Mouse (Mus musculus) gastrocnemius, postnatal 14 days (tissue): ENCODE data around the gene Arhgap4. TPM values are rescaled to one million over a fixed set of nuclear protein-coding genes. Genes with fewer than 3 reads are reported as not detected.

Experiments used
- DNase-seq: peaks from one replicate; pipeline ENCODE4 v3.0.0; 2021; ENCODE audit warnings: mixed read lengths
- intact Hi-C: fragments of 180-260 bp; cut with DNase I; formaldehyde crosslinking; loops from one replicate; pipeline ENCODE4 v1.15.1; 2025; ENCODE audit warnings: low total_unique reads
- long read RNA-seq, 2 experiments: library from polyadenylated mRNA; stranded (forward); transcript quantifications; one replicate each; pipeline ENCODE4 v2.0.0; 2021
- total RNA-seq, 2 experiments: library from RNA; stranded (reverse); gene quantifications; 2 replicates each; pipeline ENCODE4 v1.2.3; 2021

Gene Arhgap4
- total RNA-seq, result under 1 TPM; 0.55 to 0.66 TPM
- long read RNA-seq, experiment 1, partial matches to known transcripts, result 0 of 1 reads
- long read RNA-seq, experiment 1, other reads (novel, unspliced or antisense), result 1 of 1 reads
- long read RNA-seq, experiment 2, result 0 reads

DNA sequence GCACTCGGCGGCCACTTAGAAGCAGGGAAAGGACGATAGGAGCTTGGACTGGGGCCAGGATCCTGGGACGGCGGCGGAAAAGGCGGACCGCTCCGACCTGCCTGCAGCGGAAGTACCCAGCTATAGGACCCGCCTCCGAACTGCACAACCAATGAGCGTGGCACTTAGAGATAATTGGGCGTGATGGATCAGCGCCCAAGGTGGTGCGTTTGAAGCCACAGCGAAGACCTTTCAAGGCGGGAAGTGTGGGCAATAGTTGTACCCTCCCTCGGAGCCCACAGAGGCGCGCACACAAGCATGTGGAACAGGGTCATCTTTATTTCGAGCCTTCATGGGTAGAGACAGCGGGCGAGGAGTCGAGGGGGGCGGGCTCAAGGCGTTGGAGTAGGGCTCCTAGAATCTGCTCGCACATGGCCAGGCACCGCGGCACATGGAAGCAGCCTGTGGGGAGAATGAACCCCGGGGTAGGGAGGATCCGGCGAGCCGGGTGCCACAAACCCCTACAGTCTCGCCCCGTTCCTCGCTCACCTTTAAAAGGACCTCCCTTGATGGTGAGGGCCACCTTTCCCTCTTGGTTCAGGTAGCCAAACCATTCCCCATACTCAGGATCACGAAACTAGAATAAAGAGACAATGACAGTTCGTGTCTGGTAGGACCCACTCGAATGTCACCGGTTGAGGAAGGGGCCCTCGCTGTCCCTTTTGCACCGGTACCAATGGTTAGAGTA, at the start of gene Arhgap4, which contains the start of gene Naa10:
Gene Arhgap4, minus strand, starts transcription at position 48 of the 727 bp plus-strand sequence.
Gene Naa10, minus strand, starts transcription at position 122 of the 727 bp plus-strand sequence.
- DNase-seq, result peak; percentile 91
- intact Hi-C loops, result no loop called here

DNA sequence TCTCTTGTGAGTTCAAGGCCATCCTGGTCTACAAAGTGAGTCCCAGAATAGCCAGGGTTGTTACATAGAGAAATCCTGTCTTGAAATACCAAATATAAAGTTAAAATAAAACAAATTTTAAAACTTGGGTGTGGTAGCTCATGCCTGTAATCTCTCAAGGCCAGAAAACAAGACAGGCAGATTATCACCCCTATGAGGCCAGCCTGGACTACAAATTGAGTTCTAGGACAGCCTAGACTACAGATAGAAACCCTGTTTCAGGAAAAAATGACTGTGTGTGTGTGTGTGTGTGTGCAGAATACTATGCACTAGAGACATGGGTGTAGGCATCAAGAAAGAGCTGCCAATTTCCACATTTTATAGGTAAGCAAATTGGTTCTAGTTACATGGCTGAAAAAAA, 49.1 kb upstream of the Arhgap4 start:
- DNase-seq, result no peak
- intact Hi-C loops, result no loop called here

- intact Hi-C loops, result no loop called here
- no peak for DNase-seq
Observed at GRCm38 (mm10) chrX:73969729-73970128, 48.1 kb upstream of the Arhgap4 start.

DNA sequence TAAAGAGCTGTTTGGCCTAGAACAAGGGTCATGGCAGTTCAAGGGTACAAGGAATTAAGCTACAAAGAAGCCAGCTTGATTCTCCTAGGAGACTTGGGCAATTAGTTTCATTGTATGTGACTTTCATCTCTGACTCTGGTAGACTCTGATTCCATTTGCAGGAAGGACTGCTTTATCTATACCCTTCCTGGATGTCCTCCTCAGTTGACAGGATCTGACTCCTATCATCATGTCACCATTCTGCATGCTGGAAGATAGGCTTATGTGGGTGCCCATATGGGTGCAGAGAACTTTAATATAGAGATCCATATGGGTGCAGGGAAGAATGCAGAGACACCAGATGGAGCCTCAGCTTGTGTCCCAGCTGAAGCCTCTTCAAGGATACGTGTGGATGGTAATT, 47.5 kb upstream of the Arhgap4 start:
- intact Hi-C loops, result no loop called here
- no peak for DNase-seq

DNA sequence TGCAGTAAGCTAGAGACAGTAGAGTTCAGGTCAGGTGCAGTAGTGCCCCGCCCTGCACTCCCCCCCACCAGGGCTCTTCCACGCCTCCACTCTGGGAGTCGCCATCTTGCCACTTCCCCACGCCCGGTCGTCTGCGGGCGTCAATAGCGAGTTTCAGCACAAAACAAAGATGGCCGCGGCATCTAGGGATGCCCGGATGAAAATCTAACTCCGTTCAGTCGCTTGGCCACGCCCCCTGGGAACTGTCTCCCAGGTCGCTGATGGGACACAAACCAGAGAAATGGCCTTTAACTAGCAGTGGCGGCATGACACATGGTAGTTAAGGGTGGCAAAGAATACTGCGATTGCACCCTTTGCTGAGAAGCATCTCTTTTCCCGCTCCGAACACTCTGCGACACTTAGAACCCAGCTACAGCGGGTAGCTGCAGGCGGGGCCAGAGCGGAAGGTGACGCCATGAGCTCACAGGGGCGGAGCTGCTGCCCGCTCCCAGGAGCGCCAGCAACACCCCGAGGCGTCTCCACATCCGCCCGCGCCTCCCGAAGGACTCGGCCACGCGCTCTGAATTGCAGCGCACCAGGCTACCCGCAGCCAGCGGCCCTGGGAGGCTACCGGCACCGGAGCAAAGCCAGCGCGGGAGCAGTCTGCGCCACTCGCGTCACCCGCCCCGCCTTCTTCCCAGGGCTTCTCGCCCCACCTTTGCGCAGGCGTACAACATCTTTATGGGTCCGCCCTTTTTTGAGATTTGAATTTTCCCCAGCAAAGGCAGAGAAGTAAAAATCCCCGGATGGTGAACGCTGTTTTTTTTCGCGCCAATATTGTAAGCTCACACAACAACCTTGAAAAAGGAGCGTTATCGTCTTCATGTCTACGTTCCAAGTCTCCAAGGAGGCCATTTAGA, 45.8 kb upstream of the Arhgap4 start:
- intact Hi-C loops, result no loop called here

GRCm38 (mm10) chrX:73966248-73967176, 44.8 kb upstream of the Arhgap4 start, which contains the start of gene Hcfc1:
TSS of gene Hcfc1 (minus strand) at chrX:73966357.
- intact Hi-C loops, result no loop called here
- DNase-seq, result peak; percentile 90

More for the DNA sequence above, 45.8 kb upstream of the Arhgap4 start:
- peak; percentile 88 for DNase-seq

GRCm38 (mm10) chrX:73965307-73965706, 43.6 kb upstream of the Arhgap4 start:
- intact Hi-C loops, result no loop called here
- peak; percentile 39 for DNase-seq

DNA sequence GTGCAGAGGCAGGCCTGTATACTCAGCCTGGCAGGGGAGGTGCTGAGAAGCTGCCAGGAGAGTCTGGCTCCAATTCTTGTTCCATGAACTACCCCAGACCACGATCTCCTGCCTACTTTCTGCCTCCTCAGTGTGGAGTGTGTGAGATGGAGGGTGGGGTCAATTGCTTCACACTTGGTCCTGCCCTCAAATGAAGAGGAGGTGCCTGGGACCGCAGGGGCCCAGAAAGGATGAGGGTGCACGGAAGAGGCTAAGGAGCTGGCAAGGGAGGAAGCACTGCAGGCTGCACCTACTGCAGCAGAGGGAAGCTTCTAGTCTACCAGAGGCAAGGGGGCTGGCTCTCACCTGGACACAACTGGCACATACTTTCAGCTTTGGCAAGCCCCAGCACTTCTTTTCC, 42.7 kb upstream of the Arhgap4 start:
- DNase-seq, result peak; percentile 6
- intact Hi-C loops, result no loop called here

DNA sequence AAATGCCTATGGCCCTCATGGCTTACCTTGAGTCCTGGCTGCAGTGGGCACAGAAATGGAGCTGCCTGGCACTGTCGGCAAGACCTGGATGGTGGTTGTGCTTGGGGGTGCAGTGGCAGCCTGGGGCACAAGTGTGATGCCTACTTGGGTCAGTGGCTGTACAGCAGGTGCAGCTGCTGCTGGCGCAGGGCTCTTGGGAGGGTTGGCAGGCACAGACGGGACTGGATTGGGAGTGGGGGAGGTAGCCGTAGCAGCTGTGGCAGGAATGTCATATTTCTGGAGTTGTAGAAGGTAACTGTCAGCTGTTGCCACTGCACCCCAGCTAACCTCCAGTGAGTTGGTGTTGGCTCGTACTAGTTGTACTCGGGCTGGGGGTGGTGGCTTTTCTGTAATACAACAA, 33.3 kb upstream of the Arhgap4 start:
- DNase-seq, result peak; percentile 62
- intact Hi-C loops, result no loop called here

DNA sequence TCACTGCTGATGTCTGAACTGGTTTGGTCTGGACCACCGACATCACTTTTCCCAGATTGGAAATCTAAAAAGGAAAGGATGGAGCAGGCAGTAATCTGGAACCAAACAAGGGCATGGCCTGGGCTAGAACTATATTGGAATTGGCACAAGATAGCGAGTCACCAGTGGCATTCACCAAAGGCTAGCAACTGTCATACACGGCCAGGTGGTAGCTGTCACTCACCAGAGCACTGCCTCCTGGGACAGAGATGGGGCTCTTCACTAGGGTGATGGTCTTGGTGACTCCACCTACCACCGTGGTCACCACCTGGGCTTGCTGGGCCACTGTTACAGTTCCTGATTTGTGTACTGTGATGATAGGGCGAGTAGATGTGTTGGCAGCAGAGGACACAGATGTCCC, 30.9 kb upstream of the Arhgap4 start:
- intact Hi-C loops, result no loop called here
- DNase-seq, result no peak

- intact Hi-C loops, result loop anchor here (5.0 kb wide), 1 partner anchor 152 kb away; no protein-coding TSS in a partner anchor
- no peak for DNase-seq
Observed at GRCm38 (mm10) chrX:73949341-73949740, 27.7 kb upstream of the Arhgap4 start.

- DNase-seq, result no peak
- intact Hi-C loops, result loop anchor here (5.0 kb wide), 1 partner anchor 151 kb away; no protein-coding TSS in a partner anchor
Observed at GRCm38 (mm10) chrX:73948647-73949046, 27.0 kb upstream of the Arhgap4 start.

DNA sequence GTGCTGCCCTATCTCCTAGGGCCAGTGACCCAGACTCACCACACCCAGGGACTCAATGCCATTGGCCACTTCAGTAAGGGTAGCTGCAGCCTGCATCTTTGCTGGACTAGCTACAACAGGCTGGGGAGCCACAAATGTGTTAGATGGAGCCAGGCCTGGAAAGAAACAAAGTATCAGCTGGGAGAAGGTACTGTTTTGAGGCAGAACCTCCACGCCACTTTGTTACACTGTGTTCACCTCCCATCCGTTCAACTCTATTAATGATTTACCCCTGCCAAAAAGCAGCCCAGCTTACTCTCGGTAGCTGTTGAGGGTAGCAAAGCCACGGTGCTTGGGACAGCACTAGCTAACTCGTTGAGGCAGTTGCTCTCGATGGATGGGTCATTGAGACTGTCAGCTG, 25.2 kb upstream of the Arhgap4 start:
- intact Hi-C loops, result loop anchor here (5.0 kb wide), 1 partner anchor 150 kb away; no protein-coding TSS in a partner anchor
- no peak for DNase-seq

- no peak for DNase-seq
- intact Hi-C loops, result no loop called here
Observed at GRCm38 (mm10) chrX:73942294-73942693, 20.6 kb upstream of the Arhgap4 start.

- DNase-seq, result no peak
- intact Hi-C loops, result no loop called here
Observed at GRCm38 (mm10) chrX:73941860-73942259, 20.2 kb upstream of the Arhgap4 start.

DNA sequence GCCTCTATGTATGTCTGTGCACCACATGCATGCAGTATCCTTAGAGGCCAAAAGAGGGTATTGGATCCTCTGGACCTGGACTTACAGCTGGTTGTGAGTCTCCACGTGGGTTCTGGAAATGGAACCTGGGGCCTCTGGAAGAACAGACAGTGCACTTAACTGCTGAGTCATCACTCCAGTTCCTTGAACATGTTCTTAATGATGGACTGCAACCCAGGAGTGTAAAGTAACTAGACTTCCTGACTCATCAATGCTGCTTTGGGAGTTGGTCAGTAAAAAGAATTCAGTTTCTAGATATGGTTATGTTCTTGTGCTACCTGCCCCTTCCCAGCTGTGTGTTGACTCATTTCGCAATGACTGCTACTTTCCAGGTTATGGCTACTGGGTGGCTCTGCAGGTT, 10.2 kb upstream of the Arhgap4 start:
- intact Hi-C loops, result no loop called here
- no peak for DNase-seq

- peak; percentile 61 for DNase-seq
- intact Hi-C loops, result no loop called here
Observed at GRCm38 (mm10) chrX:73930402-73931062, 8.9 kb upstream of the Arhgap4 start, which contains the start of gene Renbp. TSS of gene Renbp (minus strand) at chrX:73930850.

DNA sequence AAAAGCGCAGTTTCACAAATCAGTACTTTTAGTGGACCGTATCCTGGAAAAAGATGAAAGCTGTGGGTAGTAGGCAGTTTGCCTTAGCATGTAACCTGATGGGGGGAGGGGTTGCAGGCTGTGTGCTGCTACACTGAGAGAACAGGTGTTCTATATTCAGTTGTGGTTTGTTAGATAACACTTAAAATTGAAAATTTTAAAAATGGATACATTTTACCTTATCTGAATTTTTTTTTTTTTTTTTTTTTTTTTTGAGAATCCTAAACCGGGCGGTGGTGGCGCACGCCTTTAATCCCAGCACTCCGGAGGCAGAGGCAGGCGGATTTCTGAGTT, 846 bp upstream of the Arhgap4 start:
- no peak for DNase-seq
- intact Hi-C loops, result no loop called here
